Mouse (Mus musculus): ENCODE results near the gene 1700008O03Rik.

The 1700008O03Rik gene

DNA sequence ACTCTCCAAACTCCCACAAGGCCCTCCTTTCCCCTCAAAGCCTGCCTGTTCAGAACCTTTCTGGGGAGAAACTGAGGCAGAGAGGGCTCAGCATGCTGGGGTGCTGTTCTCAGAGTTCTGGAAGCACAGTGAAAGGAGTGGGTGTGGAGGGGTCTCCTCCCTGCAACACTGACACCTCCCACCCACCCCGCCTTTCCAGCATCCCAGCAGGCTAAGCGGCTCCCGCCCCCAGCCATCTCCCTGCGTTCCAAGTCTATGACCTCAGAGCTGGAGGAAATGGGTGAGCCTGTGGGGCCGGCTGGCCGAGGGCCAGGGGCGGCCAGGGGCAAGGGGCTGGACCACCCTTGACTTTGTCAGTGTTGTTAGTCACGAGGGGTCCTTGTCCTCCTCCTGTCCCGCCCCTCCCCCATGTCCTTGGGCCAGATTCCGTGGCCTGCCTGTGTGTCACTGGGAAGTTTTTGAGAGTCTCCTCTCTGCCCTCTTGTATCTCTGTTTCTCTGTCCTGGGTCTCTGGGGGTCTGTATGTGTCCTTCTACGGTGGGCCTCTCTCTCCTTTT is 42.1 kb downstream of the 1700008O03Rik start:
- no peak for DNase-seq (ENCODE audit: low read depth, low spot score)
- Histone ChIP-seq H3K27me3 (ENCODE audit: control insufficient read depth, insufficient read depth, low read length, poor library complexity, severe bottlenecking) (no peaks in the 10 kb centered on the region), H3K36me3 (ENCODE audit: control insufficient read depth, insufficient read depth, low read length, poor library complexity, severe bottlenecking) (no peaks in the 10 kb centered on the region)

DNA sequence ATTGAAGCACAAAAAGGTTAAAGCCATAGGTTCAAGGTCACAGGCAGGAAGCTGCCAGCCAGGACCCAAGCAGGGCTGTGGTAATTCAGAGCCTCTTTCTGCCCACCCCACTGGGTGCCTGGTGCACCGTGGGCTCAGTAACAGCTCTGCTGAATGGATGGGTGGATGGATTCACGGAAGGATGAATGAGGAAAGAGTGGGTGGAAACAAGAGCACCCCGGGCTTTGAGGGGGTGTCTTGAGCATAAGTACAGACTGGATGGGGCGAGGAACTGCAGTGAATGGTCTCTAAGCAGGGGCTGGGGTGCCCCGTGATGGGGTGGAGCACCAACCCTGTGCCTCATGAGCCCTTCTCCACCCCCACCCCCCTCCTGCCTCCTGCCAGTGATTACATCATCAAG is 43.9 kb downstream of the 1700008O03Rik start:
- H3K36me3 ChIP-seq (ENCODE audit: control insufficient read depth, insufficient read depth, low read length, poor library complexity, severe bottlenecking) = no peaks in the 10 kb centered on the region
- DNase-seq (ENCODE audit: low read depth, low spot score) = no peak
- no peaks in the 10 kb centered on the region for H3K27me3 ChIP-seq (ENCODE audit: control insufficient read depth, insufficient read depth, low read length, poor library complexity, severe bottlenecking)

DNA sequence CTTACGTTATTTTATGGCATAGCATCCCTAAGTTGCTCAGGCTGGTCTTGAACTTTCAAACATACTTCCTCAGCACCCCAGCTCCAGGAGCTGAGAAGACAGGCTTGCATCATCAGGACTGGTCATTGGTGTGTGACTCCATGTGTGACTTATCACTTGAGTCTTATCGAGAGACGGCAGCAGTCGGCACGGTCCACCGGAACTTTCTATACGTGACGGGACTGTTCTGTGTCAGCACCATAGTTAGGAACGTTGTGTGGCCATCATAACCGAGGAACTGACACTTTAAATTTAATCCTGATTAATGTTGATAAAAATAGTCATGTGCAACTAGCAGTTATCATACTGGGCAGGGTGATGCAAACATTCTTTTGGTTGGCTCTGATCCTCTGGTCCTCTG is 44.5 kb downstream of the 1700008O03Rik start:
- Histone ChIP-seq H3K36me3 (ENCODE audit: control insufficient read depth, insufficient read depth, low read length, poor library complexity, severe bottlenecking) (no peaks in the 10 kb centered on the region), H3K27me3 (ENCODE audit: control insufficient read depth, insufficient read depth, low read length, poor library complexity, severe bottlenecking) (no peaks in the 10 kb centered on the region)
- no peak for DNase-seq (ENCODE audit: low read depth, low spot score)

DNA sequence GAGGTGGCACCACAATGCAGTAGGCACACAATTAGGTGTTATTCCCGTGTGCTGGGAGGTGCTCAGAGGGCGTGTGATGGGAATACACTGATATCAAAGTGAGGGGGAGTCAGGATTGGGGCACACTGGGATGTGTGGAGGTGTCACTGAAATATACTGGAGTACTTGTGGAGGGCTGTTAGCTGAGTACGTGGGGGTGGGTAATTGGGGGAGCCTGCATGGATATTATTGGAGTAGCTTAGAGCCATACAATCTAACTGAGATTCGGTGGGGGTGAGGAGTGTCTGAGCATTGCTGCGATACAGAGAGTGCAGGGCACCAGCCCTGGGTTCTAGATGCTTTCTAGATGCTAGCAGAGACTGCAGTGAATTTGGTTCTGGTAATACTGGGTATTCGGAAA is 45.4 kb downstream of the 1700008O03Rik start:
- no peak for DNase-seq (ENCODE audit: low read depth, low spot score)
- Histone ChIP-seq H3K27me3 (ENCODE audit: control insufficient read depth, insufficient read depth, low read length, poor library complexity, severe bottlenecking) (no peaks in the 10 kb centered on the region), H3K36me3 (ENCODE audit: control insufficient read depth, insufficient read depth, low read length, poor library complexity, severe bottlenecking) (no peaks in the 10 kb centered on the region)

DNA sequence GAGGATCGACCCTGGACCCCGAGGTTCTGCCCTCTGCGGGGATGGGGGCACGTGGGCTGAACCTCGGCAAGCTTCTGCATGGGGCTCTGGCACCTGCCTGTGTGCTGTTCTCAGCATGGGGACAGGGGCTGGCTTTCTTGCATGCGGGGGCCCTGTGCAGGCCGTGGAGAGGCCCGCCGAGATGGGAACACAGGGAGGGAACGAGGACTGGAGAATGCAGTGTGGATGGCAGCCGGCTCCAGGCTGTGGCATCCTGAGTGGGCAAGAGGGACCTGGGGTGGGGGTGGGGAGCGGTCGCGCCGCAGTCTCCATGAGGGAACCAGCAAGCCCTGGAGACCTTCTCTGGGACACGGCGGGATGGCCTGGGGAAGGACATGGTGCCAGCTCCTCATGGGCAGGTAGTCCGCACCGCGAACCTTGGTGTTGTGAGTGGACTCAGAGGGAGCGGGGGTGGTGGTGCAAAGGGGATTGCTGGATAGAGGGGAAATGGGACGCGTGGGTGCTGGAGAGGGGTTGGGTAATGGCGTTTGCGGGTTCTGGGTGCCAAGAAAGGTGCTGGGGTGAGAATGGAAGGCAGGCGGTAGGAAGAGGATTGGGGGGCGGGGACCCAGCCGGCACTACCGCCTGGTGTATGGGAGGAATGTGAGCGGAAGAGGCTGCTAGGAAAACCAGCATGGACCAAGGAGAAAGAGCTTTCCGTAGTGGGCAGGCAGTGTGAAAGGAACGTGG is 48.3 kb downstream of the 1700008O03Rik start:
- no peak for DNase-seq (ENCODE audit: low read depth, low spot score)
- no peaks in the 10 kb centered on the region for H3K27me3 ChIP-seq (ENCODE audit: control insufficient read depth, insufficient read depth, low read length, poor library complexity, severe bottlenecking)
- no peaks in the 10 kb centered on the region for H3K36me3 ChIP-seq (ENCODE audit: control insufficient read depth, insufficient read depth, low read length, poor library complexity, severe bottlenecking)

DNA sequence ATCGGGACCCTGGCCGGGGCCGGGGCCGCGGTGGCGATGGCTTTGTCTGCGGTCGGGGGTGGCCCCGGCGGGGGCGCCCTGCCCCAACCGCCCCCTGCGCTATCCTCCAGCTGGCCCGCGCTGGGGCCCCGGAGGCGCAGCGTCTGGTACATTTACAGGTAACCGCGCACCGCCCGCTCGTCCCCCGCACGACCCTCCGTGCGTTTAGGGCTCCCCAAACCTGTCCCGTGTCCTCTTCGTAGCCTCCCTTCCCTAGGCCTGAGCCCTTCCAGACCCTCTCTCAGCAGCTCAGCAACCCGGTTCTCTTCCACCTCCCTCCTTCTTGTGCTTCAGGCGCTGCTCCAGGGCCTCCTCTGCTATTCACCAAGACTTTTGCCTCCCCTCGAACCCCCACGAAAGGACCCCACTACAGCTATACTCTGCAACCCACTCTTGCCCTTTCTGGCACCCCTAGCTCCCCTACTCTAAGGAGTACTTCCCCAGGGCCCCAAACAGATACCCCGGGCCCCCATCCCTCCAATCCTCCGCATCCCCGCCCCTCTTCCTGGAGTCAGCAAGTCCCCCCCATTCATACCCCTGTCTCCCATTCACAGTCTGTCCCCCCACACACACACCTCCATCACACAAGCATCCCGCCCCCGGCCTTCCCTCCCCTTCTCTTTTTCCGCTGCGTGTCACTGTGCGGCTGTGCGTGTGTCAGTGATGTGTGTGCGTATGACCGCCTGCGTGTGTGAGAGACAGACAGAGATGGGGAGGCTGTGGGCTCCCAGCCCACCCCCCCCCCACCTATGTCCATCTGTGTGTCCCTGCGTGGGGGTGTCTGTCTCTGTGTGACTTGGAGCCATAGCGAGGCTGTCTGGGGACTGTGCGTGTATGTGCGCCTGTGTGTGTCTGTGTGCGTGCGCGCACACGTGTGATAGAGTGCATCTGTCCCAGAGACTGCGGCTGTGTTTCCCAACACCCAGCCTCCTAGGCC is 49.3 kb downstream of the 1700008O03Rik start:
- DNase-seq (ENCODE audit: low read depth, low spot score) = no peak
- no peaks in the 10 kb centered on the region for H3K27me3 ChIP-seq (ENCODE audit: control insufficient read depth, insufficient read depth, low read length, poor library complexity, severe bottlenecking)
- no peaks in the 10 kb centered on the region for H3K36me3 ChIP-seq (ENCODE audit: control insufficient read depth, insufficient read depth, low read length, poor library complexity, severe bottlenecking)

DNA sequence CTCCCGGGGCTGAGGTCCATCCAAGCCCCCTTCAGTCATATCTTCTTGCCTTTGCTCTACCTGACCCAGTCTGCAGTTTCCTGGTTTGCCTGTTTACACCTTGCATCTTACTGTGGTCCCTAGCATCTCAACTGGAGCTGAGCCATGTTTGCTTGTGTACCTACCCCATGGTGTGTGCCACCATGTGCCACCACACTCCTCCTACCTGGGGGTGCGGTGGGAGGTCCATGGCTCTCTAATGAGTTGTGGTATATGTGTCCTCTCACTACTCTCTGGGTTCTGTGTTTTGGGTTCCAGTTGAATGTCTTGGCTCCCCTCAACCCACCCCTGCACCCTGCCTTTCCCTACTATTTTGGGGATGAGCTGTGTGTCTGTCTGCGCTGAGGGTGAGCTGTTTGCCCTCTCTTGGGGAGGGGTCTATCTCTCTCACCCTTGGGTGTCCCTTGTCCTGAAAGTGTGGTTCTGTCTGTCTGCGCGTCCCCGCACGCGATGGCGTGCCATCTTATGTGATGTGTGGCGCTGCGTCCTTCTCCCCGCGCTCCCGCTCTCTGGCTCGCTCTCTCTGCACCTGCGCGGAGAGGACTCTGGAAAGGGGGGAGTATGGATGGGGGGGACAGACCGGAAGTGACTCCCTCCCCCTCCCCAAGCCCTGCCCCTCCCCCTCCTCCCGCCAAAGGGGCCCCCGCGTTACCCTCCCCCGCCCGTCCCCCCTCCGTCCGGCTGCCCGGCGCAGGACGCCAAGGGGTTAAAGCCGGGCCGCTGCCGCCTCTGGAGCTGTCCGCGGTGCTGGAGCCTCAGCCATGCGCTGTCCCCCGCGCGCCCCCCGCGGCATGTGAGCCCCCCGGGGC is 50.4 kb downstream of the 1700008O03Rik start:
- Histone ChIP-seq H3K27me3 (ENCODE audit: control insufficient read depth, insufficient read depth, low read length, poor library complexity, severe bottlenecking) (no peaks in the 10 kb centered on the region), H3K36me3 (ENCODE audit: control insufficient read depth, insufficient read depth, low read length, poor library complexity, severe bottlenecking) (no peaks in the 10 kb centered on the region)
- DNase-seq (ENCODE audit: low read depth, low spot score) = no peak

DNA sequence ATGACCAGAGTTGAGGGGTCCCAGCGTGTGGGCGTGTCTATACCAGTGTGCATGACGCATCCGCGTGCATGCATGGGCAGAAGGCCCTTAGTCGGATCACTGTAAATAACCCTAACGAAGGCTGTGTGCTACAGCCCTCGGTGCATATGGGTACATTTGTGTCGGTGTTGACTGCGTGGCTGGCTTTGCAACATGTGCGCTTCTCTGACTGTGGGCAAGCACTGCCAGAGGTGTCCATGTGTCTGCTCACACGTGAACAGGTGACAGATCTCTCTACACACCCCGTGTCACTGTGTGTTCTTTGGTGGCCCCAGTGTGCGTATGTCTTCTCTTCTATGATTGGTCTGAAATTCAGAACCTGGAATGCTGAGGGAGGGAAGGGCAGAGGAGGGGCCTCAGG is 51.5 kb downstream of the 1700008O03Rik start:
- no peak for DNase-seq (ENCODE audit: low read depth, low spot score)
- H3K36me3 ChIP-seq (ENCODE audit: control insufficient read depth, insufficient read depth, low read length, poor library complexity, severe bottlenecking) = no peaks in the 10 kb centered on the region

DNA sequence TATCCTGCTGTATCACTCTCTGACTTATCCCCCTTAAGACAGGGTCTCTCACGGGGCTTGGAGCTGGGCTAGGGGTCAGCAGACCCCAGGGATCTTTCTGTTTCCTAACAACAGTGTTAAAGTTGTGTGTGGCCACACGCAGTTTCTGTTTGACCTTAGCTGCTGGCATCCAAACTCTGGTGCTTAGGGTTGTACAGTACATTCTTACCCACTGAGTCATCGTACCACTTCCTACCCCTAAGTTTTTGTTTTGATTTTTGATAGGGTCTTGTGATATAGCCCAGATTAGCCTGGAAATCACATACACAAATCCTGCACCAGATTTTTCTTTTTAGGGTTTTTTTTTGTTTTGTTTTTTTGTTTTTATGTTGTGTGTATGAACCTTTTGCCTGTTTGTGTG is 53.3 kb downstream of the 1700008O03Rik start:
- H3K27me3 ChIP-seq (ENCODE audit: control insufficient read depth, insufficient read depth, low read length, poor library complexity, severe bottlenecking) = no peaks in the 10 kb centered on the region
- no peak for DNase-seq (ENCODE audit: low read depth, low spot score)
- H3K36me3 ChIP-seq (ENCODE audit: control insufficient read depth, insufficient read depth, low read length, poor library complexity, severe bottlenecking) = no peaks in the 10 kb centered on the region

More for the DNA sequence above, 51.5 kb downstream of the 1700008O03Rik start:
- H3K27me3 ChIP-seq (ENCODE audit: control insufficient read depth, insufficient read depth, low read length, poor library complexity, severe bottlenecking) = no peaks in the 10 kb centered on the region

DNA sequence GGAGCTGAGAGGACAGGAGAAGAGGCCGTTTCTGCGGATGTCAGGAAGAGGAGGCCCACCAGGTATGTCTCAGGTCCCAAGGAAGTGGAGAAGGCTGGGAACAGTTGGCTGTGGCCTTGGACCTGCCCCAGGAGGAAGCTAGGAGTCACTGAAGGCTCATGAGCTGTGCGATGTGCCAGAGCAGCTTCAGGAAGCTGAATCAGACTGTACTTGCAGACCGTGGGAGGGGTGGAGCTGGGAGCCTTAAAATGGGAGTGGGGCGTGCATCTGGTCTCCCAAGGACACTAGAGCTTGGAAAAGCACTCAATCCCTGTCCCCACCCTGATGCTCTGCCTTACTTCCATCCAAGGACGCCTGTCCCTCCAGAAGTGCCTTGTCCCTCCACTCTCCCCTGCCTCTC is 59.0 kb downstream of the 1700008O03Rik start:
- Histone ChIP-seq H3K27me3 (ENCODE audit: control insufficient read depth, insufficient read depth, low read length, poor library complexity, severe bottlenecking) (no peaks in the 10 kb centered on the region), H3K36me3 (ENCODE audit: control insufficient read depth, insufficient read depth, low read length, poor library complexity, severe bottlenecking) (no peaks in the 10 kb centered on the region)
- no peak for DNase-seq (ENCODE audit: low read depth, low spot score)

DNA sequence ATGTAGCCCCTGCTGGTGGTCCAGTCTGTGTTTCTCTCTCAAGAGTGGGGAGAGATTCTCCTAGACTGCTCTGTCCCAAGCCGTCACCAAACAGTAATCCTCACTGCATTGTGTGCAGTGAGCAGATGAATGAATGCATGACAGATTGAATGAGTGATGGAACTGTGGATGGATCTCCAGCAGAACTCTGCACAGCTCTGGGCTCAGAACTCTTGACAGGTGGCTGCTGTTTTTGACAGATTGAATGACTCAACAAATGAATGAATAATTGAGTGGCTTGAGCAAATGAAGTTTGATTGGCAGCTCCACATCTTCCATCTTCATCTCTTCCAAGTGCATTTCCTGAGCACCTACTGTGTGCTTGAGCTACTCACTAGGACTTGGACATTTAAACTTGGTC is 63.3 kb downstream of the 1700008O03Rik start:
- Histone ChIP-seq H3K36me3 (ENCODE audit: control insufficient read depth, insufficient read depth, low read length, poor library complexity, severe bottlenecking) (no peaks in the 10 kb centered on the region; the same call in 1 of the 2 replicates), H3K27me3 (ENCODE audit: control insufficient read depth, insufficient read depth, low read length, poor library complexity, severe bottlenecking) (no peaks in the 10 kb centered on the region)
- DNase-seq (ENCODE audit: low read depth, low spot score) = no peak

DNA sequence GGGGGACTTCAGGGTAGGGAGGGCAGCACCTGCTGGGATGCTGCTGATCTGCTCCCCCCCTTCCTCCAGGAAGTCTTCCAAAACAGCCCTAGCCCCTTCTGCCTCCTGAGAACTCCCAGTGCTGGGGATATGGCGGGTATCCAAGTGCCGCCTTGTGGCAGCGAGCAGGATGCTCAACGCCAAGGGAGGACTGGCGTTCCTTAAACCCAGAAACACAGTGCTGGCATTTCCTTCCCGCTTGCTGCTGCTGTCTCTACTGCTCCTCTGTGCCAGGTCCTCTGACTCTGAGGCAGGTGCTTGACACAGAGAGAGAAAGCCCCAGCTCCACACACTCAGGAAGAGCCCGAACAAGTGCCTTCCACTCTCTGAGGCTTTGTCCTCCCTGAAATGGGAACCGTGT is 64.7 kb downstream of the 1700008O03Rik start:
- no peaks in the 10 kb centered on the region for H3K27me3 ChIP-seq (ENCODE audit: control insufficient read depth, insufficient read depth, low read length, poor library complexity, severe bottlenecking)

DNA sequence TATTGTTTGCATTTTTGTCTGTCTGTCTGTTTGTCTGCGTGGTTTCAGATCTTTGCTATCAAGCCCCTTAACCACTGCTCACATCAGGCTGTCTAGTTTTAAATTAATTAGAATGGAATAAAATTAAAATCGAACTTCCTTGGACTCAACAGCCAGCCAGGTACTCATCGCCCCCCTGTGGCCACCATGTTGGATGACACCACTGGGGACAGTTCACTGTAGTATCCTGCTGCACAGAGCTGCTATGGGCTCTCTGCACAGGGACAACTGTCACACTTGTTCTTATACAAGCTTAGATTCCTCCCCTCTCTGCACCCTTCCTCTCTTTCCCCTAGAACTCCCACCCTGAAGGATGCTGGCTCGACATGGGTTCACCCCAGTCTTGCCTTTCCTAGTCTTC is 67.7 kb downstream of the 1700008O03Rik start:
- no peaks in the 10 kb centered on the region for H3K27me3 ChIP-seq (ENCODE audit: control insufficient read depth, insufficient read depth, low read length, poor library complexity, severe bottlenecking)
- DNase-seq (ENCODE audit: low read depth, low spot score) = peak; percentile 71
- H3K36me3 ChIP-seq (ENCODE audit: control insufficient read depth, insufficient read depth, low read length, poor library complexity, severe bottlenecking) = peaks cover 2% of the 10 kb centered on the region; the same call in 1 of the 2 replicates

More for the DNA sequence above, 64.7 kb downstream of the 1700008O03Rik start:
- DNase-seq (ENCODE audit: low read depth, low spot score) = no peak
- H3K36me3 ChIP-seq (ENCODE audit: control insufficient read depth, insufficient read depth, low read length, poor library complexity, severe bottlenecking) = no peaks in the 10 kb centered on the region; the same call in 1 of the 2 replicates

DNA sequence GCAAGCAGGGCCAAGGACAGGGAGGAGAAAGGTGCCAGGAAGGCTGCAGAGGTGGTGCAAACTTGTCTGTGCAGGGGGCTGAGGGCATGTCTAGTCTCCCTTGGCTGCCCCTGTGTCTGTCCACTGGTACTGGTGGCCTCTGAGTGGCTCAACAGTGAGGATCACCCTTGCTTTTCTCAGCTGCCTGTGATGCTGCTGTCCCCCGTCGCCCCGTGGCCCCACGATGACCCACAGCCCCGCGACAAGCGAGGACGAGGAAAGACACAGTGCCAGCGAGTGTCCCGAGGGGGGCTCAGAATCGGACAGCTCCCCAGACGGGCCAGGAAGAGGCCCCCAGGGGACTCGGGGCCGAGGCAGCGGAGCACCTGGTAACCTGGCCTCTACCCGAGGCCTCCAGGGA is 73.1 kb downstream of the 1700008O03Rik start:
- Histone ChIP-seq H3K27me3 (ENCODE audit: control insufficient read depth, insufficient read depth, low read length, poor library complexity, severe bottlenecking) (no peaks in the 10 kb centered on the region), H3K36me3 (ENCODE audit: control insufficient read depth, insufficient read depth, low read length, poor library complexity, severe bottlenecking) (peaks cover 2% of the 10 kb centered on the region; the same call in 1 of the 2 replicates)
- no peak for DNase-seq (ENCODE audit: low read depth, low spot score)

All from splenic B cell, adult 2 months (primary cell).